ENCODE assay signal across 8 mouse cellular contexts in genomic region chr19:56134081-56134818, GRCm38 (mm10).
DNase-seq lines count a peak whose midpoint lies in the region; ATAC-seq and TF ChIP-seq lines count a peak whose summit lies in the region.

No protein-coding gene starts in this region.

- H3K4me3 ChIP-seq in cortical plate, adult 2 months (ENCODE audit: insufficient read depth, low read length): no peak overlapping the region
- H3K4me3 ChIP-seq in hindbrain, embryonic 16.5 days (ENCODE audit: low read length): no peak overlapping the region

- no peaks in the 10 kb centered on the region for H3K9me3 ChIP-seq in hindbrain, embryonic 16.5 days (ENCODE audit: control insufficient read depth, low read length)

- H3K4me1 ChIP-seq in cortical plate, adult 2 months (ENCODE audit: control insufficient read depth, insufficient read depth, low read length): no peaks in the 10 kb centered on the region
- peaks cover 15% of the 10 kb centered on the region for H3K4me1 ChIP-seq in hindbrain, embryonic 16.5 days (ENCODE audit: control insufficient read depth, insufficient read depth, low read depth, low read length)

- H3K9ac ChIP-seq in hindbrain, embryonic 16.5 days (ENCODE audit: low read depth, low read length): peak overlapping the region; percentile 44; the same call in 1 of the 2 replicates

- ATAC-seq in hindbrain, embryonic 16.5 days: peak; percentile 93
- 0 out of 2 replicates have a peak, but pooled peaks have one; percentile 37 for ATAC-seq in megakaryocyte-erythroid progenitor cell, adult 5-6 weeks (replicated peaks; ENCODE audit: low FRiP score, low TSS enrichment, poor library complexity, severe bottlenecking)

- peak overlapping the region; percentile 43 for H3K4me2 ChIP-seq in hindbrain, embryonic 16.5 days (ENCODE audit: low read length)

- no peak overlapping the region for H3K27ac ChIP-seq in cortical plate, adult 2 months (ENCODE audit: insufficient read depth, low read length)
- no peak overlapping the region for H3K27ac ChIP-seq in hindbrain, embryonic 16.5 days (ENCODE audit: low read depth, low read length)

- H3K27me3 ChIP-seq in hindbrain, embryonic 16.5 days (replicated peaks; ENCODE audit: control insufficient read depth, insufficient read depth, low read length): peaks cover 7% of the 10 kb centered on the region

- TF ChIP-seq POLR2A in cortical plate, adult 2 months (IDR thresholded peaks at IDR 0.05; ENCODE audit: extremely low read depth, insufficient read depth, low read length): no peak

- WGBS in hindbrain, embryonic 16.5 days: 20% methylated on average over 17 of the region's 17 CpGs

- TF ChIP-seq CTCF in cortical plate, adult 2 months (IDR thresholded peaks at IDR 0.05; ENCODE audit: extremely low read depth, insufficient read depth, low read length): peak; percentile 96

- peak; percentile 36 for DNase-seq in adrenal gland, adult 8-10 months
- DNase-seq in gastrocnemius, postnatal 10 days: peak; percentile 68
- DNase-seq in layer of hippocampus, postnatal 36 days: peak; percentile 70 to 72
- peak; percentile 60 for DNase-seq in right cerebral cortex, postnatal 36 days (ENCODE audit: low spot score in 2 of 2)
- DNase-seq in T-cell, adult 2 months (ENCODE audit: low spot score): no peak

- no peaks in the 10 kb centered on the region for H3K36me3 ChIP-seq in hindbrain, embryonic 16.5 days (ENCODE audit: control insufficient read depth, insufficient read depth, low read length)
